Mouse (Mus musculus) erythroblast, embryonic 14.5 days (primary cell): ENCODE measurements around the gene Ccdc173. TPM values are rescaled to one million over a fixed set of nuclear protein-coding genes. Genes with fewer than 3 reads are reported as not detected.
A peak's percentile ranks its signal among the peaks of the same experiment; 100 is the strongest.
"Not testable (repeated sequence)": the region's sequence is repeated elsewhere in the genome, so short reads cannot be mapped to it uniquely, and the experiment has no call there.

Source experiments
- H3K27me3 ChIP-seq: 2 replicates; pipeline ENCODE4 v1.6.1; 2012; ENCODE audit warnings: inconsistent platforms; ENCODE audit not compliant: control insufficient read depth
- H3K36me3 ChIP-seq: 2 replicates; pipeline ENCODE4 v1.6.1; 2012; ENCODE audit warnings: mild to moderate bottlenecking, inconsistent platforms; ENCODE audit not compliant: control insufficient read depth
- H3K4me1 ChIP-seq: 2 replicates; pipeline ENCODE4 v1.6.1; 2012; ENCODE audit warnings: inconsistent platforms; ENCODE audit not compliant: control insufficient read depth
- H3K4me3 ChIP-seq: replicated peaks from 2 replicates; pipeline ENCODE3; 2012; ENCODE audit warnings: moderate library complexity, mild to moderate bottlenecking, inconsistent platforms
- H3K9me3 ChIP-seq: 2 replicates; pipeline ENCODE4 v1.6.1; 2012; ENCODE audit warnings: low read length, inconsistent platforms, mixed read lengths; ENCODE audit not compliant: control insufficient read depth
- GATA1 ChIP-seq: IDR thresholded peaks from 2 replicates; pipeline ENCODE4 v1.6.1; 2012; ENCODE audit warnings: low read length, inconsistent platforms, mixed read lengths
- TAL1 ChIP-seq: IDR thresholded peaks from 3 replicates; pipeline ENCODE4 v1.6.1; 2012; ENCODE audit warnings: low read length, inconsistent platforms, mixed read lengths
- polyA plus RNA-seq: library from polyadenylated mRNA; stranded (reverse); fragments of >175 nt; gene quantifications from 2 replicates; pipeline ENCODE4 v1.2.3, GENCODE M21; 2012

Ccdc173 gene
- polyA plus RNA-seq, 1 experiment: not detected

- Histone ChIP-seq H3K27me3 (no peaks in the 10 kb centered on the region), H3K9me3 (no peaks in the 10 kb centered on the region), H3K4me1 (peaks cover 73% of the 10 kb centered on the region), H3K36me3 (peaks cover 33% of the 10 kb centered on the region), H3K4me3 (peak overlapping the region; percentile 87)
- TF ChIP-seq GATA1: no peak
- TF ChIP-seq TAL1: no peak
These were observed 33.8 kb upstream of the Ccdc173 start for GRCm38 (mm10) chr2:69823129-69823677.

- peaks cover 76% of the 10 kb centered on the region for H3K4me1 ChIP-seq
- TF ChIP-seq GATA1 (no peak), TAL1 (no peak)
- peaks cover 29% of the 10 kb centered on the region for H3K36me3 ChIP-seq
- no peaks in the 10 kb centered on the region for H3K9me3 ChIP-seq
- no peaks in the 10 kb centered on the region for H3K27me3 ChIP-seq
- H3K4me3 ChIP-seq: peak overlapping the region; percentile 87
These were observed 33.2 kb upstream of the Ccdc173 start for GRCm38 (mm10) chr2:69822361-69823128.

GRCm38 (mm10) chr2:69821711-69822110 lies 32.3 kb upstream of the Ccdc173 start, which contains the start of gene Klhl23:
Gene Klhl23 (plus strand): TSS chr2:69821944.
- Histone ChIP-seq H3K4me1 (peaks cover 82% of the 10 kb centered on the region), H3K4me3 (peak within 1 kb of the TSS; percentile 87), H3K36me3 (peaks cover 24% of the 10 kb centered on the region), H3K27me3 (no peaks in the 10 kb centered on the region), H3K9me3 (no peaks in the 10 kb centered on the region)
- TF ChIP-seq TAL1 (no peak), GATA1 (no peak)

GRCm38 (mm10) chr2:69820201-69820600 lies 30.8 kb upstream of the Ccdc173 start:
- no peak overlapping the region for H3K4me3 ChIP-seq
- no peaks in the 10 kb centered on the region for H3K9me3 ChIP-seq
- H3K4me1 ChIP-seq: peaks cover 88% of the 10 kb centered on the region
- no peaks in the 10 kb centered on the region for H3K27me3 ChIP-seq
- TF ChIP-seq GATA1 (no peak), TAL1 (no peak)
- peaks cover 13% of the 10 kb centered on the region for H3K36me3 ChIP-seq

DNA sequence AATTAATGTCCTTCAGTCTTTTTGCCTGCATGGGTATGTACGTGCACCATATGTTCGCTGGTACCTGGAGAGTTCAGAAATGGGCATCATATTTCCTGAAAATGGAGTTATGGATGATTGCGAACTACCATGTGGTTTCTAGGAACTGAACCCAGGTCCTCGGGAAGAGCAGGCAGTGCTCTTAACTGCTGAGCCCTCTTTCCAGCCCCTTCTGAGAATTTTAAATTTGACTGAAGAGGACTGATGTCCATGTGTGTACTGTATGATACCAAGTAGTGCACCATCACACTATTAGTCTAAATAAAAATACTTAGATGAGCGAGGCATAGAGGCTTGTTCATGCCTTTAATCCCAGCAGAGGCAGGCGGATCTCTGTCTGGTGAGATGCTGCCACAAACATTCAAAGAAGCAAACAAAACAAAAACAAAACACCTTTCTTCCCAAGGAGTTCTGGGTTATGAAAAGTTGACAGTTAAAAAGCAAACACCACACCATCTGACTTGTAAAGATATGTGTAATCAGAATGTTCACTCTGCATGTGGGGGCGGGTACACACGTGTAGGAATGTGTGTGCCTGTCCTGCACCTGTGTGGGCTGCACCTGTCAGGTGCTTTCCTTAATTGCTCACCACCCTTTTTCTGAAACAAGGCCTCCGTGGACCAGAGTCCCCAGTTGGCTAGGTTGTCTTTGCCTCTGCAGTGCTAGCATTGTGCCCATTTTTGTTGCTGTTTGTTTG lies 29.1 kb upstream of the Ccdc173 start:
- H3K36me3 ChIP-seq: no peaks in the 10 kb centered on the region; the same call in 1 of the 2 replicates
- H3K27me3 ChIP-seq: no peaks in the 10 kb centered on the region
- H3K4me1 ChIP-seq: peaks cover 78% of the 10 kb centered on the region
- peak overlapping the region; percentile 10 for H3K4me3 ChIP-seq
- TF ChIP-seq TAL1: peak; percentile 64
- no peak for TF ChIP-seq GATA1
- H3K9me3 ChIP-seq: no peaks in the 10 kb centered on the region

DNA sequence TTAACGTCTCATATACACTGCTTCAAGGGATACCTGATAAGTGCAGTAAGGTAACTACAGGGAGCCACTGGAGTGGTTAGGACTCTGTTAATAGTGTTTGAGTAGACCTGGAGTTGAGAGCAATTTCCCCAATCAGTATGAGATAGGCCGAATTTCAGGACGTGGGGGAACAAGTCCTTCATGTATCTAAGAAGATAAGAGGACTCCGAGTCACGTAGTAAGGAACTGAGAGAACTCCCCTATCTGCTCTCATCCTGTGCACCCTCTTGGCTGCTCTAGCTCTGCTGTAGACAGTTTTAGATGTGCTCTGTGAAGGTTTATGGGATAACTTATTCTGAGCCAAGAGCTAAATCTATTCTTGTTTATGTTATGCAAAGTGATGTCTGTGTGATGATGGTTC lies 27.2 kb upstream of the Ccdc173 start:
- no peaks in the 10 kb centered on the region for H3K27me3 ChIP-seq
- no peaks in the 10 kb centered on the region for H3K9me3 ChIP-seq
- no peak for TF ChIP-seq TAL1
- H3K36me3 ChIP-seq: no peaks in the 10 kb centered on the region; the same call in 1 of the 2 replicates
- H3K4me1 ChIP-seq: peaks cover 67% of the 10 kb centered on the region
- H3K4me3 ChIP-seq: no peak overlapping the region

DNA sequence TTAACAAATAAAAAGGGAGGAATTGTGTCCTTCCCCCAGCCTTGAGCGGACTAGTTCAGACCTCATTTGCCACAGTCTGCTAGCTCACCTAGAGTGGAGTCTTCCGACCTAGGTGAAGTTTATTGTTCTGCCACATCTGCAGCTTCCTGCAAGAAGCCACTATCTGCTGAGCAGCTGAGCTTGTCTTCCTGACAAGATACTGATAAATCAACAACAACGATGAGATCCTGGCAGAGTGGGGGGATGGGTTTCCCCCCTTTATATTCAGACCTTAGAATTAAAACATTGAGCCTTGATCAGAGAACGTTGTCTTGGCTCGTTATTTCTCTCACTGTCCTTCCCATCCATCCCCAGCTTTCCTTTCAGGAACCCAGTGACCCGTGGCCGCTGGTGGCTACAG lies 22.0 kb upstream of the Ccdc173 start:
- peaks cover 31% of the 10 kb centered on the region for H3K4me1 ChIP-seq
- not testable (repeated sequence) for H3K4me3 ChIP-seq

GRCm38 (mm10) chr2:69810169-69810568 lies 20.8 kb upstream of the Ccdc173 start:
- Histone ChIP-seq H3K36me3 (no peaks in the 10 kb centered on the region), H3K4me3 (no peak overlapping the region), H3K4me1 (peaks cover 21% of the 10 kb centered on the region), H3K9me3 (no peaks in the 10 kb centered on the region), H3K27me3 (no peaks in the 10 kb centered on the region)
- TF ChIP-seq TAL1 (no peak), GATA1 (no peak)

More for the DNA sequence above, 22.0 kb upstream of the Ccdc173 start:
- not testable (repeated sequence) for H3K36me3 ChIP-seq, H3K9me3 ChIP-seq, H3K27me3 ChIP-seq

- not testable (repeated sequence) for H3K27me3 ChIP-seq, H3K9me3 ChIP-seq, H3K4me3 ChIP-seq, H3K36me3 ChIP-seq
- peaks cover 28% of the 10 kb centered on the region for H3K4me1 ChIP-seq
These were observed 15.3 kb upstream of the Ccdc173 start for GRCm38 (mm10) chr2:69804663-69805062.
